In the genomic region with DNA sequence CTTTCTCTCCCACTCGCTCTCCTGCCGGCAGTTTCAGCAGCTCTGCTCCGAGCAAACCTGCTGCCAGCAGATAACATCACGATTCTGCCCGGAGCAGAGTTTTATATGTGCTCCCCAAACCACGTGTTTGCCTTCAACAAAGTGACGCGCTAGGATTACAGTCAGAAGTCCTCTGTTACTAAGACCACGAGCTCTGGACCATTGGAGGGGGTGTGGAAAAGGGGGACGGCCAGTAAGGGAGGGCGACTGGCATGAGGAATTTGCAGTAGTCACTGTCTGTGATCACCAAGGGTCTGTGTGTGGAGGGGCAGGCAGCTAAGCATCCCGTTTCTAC, we compare ENCODE assay signal across 7 mouse cellular contexts. TPM values are rescaled to one million over a fixed set of nuclear protein-coding genes. Genes with fewer than 3 reads are reported as not detected.
DNase-seq lines count a peak whose midpoint lies in the region; ATAC-seq and TF ChIP-seq lines count a peak whose summit lies in the region.

A gene (minus strand): TSS at position 75 of the 334 bp plus-strand sequence.

- H3K4me1 ChIP-seq in thymus, adult 2 months (replicated peaks; ENCODE audit: control insufficient read depth, insufficient read depth, low read length): peaks cover 4% of the 10 kb centered on the region; the same call in 1 of the 2 replicates
- H3K4me1 ChIP-seq in embryonic facial prominence, embryonic 13.5 days: peaks cover 24% of the 10 kb centered on the region
- H3K4me1 ChIP-seq in heart, embryonic 13.5 days: peaks cover 33% of the 10 kb centered on the region
- H3K4me1 ChIP-seq in midbrain, embryonic 15.5 days: peaks cover 24% of the 10 kb centered on the region

- H3K4me3 ChIP-seq in thymus, adult 2 months (ENCODE audit: control insufficient read depth, insufficient read depth, low read length): peak within 1 kb of the TSS; percentile 17
- H3K4me3 ChIP-seq in embryonic facial prominence, embryonic 13.5 days: peak within 1 kb of the TSS; percentile 74
- H3K4me3 ChIP-seq in heart, embryonic 13.5 days: peak within 1 kb of the TSS; percentile 75
- peak within 1 kb of the TSS; percentile 72 for H3K4me3 ChIP-seq in midbrain, embryonic 15.5 days

- no peaks in the 10 kb centered on the region for H3K36me3 ChIP-seq in thymus, adult 2 months (ENCODE audit: control insufficient read depth, insufficient read depth, low read length)
- H3K36me3 ChIP-seq in embryonic facial prominence, embryonic 13.5 days: peaks cover 11% of the 10 kb centered on the region; the same call in 1 of the 2 replicates
- peaks cover 5% of the 10 kb centered on the region; the same call in 1 of the 2 replicates for H3K36me3 ChIP-seq in heart, embryonic 13.5 days
- no peaks in the 10 kb centered on the region for H3K36me3 ChIP-seq in midbrain, embryonic 15.5 days (replicated peaks)

- ATAC-seq in embryonic facial prominence, embryonic 13.5 days (ENCODE audit: insufficient number of reproducible peaks, insufficient read depth, low FRiP score, low TSS enrichment, low read depth): 0 out of 2 replicates have a peak, but pooled peaks have one; percentile 11
- no peak for ATAC-seq in heart, embryonic 13.5 days (ENCODE audit: extremely low read depth, insufficient number of reproducible peaks, low FRiP score, low TSS enrichment)
- ATAC-seq in midbrain, embryonic 15.5 days (replicated peaks): peak; percentile 63
- no peak for ATAC-seq in granulocyte monocyte progenitor cell, adult 5-6 weeks (replicated peaks; ENCODE audit: poor library complexity, severe bottlenecking)

- TF ChIP-seq POLR2A in thymus, adult 2 months (IDR thresholded peaks at IDR 0.05; ENCODE audit: control insufficient read depth, extremely low read depth, insufficient read depth, low read length, poor library complexity): no peak

- no peak for DNase-seq in thymus, adult 2 months
- DNase-seq in thymus, adult 18-20 months: no peak
- DNase-seq in left cerebral cortex, postnatal 4 days: peak; percentile 23

- peak within 1 kb of the TSS; percentile 81 for H3K4me2 ChIP-seq in embryonic facial prominence, embryonic 13.5 days
- H3K4me2 ChIP-seq in heart, embryonic 13.5 days: peak within 1 kb of the TSS; percentile 77
- peak within 1 kb of the TSS; percentile 96 for H3K4me2 ChIP-seq in midbrain, embryonic 15.5 days

- 6% methylated on average over 12 of the region's 12 CpGs for whole genome bisulfite sequencing in thymus, adult 2 months
- WGBS in embryonic facial prominence, embryonic 13.5 days: 2% methylated on average over 12 of the region's 12 CpGs
- WGBS in heart, embryonic 13.5 days: 3% methylated on average over 12 of the region's 12 CpGs
- 2% methylated on average over 12 of the region's 12 CpGs for WGBS in midbrain, embryonic 15.5 days

- TF ChIP-seq CTCF in thymus, adult 2 months (IDR thresholded peaks at IDR 0.05; ENCODE audit: borderline replicate concordance, control insufficient read depth, extremely low read depth, insufficient read depth, low read length, poor library complexity): no peak

- no peaks in the 10 kb centered on the region for H3K9me3 ChIP-seq in embryonic facial prominence, embryonic 13.5 days
- no peaks in the 10 kb centered on the region for H3K9me3 ChIP-seq in heart, embryonic 13.5 days
- H3K9me3 ChIP-seq in midbrain, embryonic 15.5 days: no peaks in the 10 kb centered on the region

- H3K27ac ChIP-seq in thymus, adult 2 months (ENCODE audit: control insufficient read depth, insufficient read depth, low read length): no peak within 1 kb of the TSS
- H3K27ac ChIP-seq in embryonic facial prominence, embryonic 13.5 days: peak within 1 kb of the TSS; percentile 95
- peak within 1 kb of the TSS; percentile 91 for H3K27ac ChIP-seq in heart, embryonic 13.5 days (replicated peaks)
- peak within 1 kb of the TSS; percentile 49 for H3K27ac ChIP-seq in midbrain, embryonic 15.5 days

- intact Hi-C loops in left cerebral cortex, postnatal 4 days (cut with DNase I): loop anchor here (10.0 kb wide), 1 partner anchor 311 kb away; no protein-coding TSS in a partner anchor

- H3K9ac ChIP-seq in embryonic facial prominence, embryonic 13.5 days: peak within 1 kb of the TSS; percentile 93
- peak within 1 kb of the TSS; percentile 92 for H3K9ac ChIP-seq in heart, embryonic 13.5 days
- H3K9ac ChIP-seq in midbrain, embryonic 15.5 days: peak within 1 kb of the TSS; percentile 56

- peaks cover 3% of the 10 kb centered on the region for H3K27me3 ChIP-seq in thymus, adult 2 months (ENCODE audit: control insufficient read depth, insufficient read depth, low read length)
- no peaks in the 10 kb centered on the region for H3K27me3 ChIP-seq in embryonic facial prominence, embryonic 13.5 days
- H3K27me3 ChIP-seq in heart, embryonic 13.5 days (replicated peaks): no peaks in the 10 kb centered on the region; the same call in 1 of the 2 replicates
- peaks cover 9% of the 10 kb centered on the region; the same call in 1 of the 2 replicates for H3K27me3 ChIP-seq in midbrain, embryonic 15.5 days (replicated peaks)

RNA-seq across cellular contexts. Expression of the gene that starts here (rescaled TPM):
- polyA plus RNA-seq in thymus, adult 2 months (2012; rRNA removed): 0.78 and 0.89 TPM in 2 replicates
- polyA plus RNA-seq in embryonic facial prominence, embryonic 13.5 days (2015; fragmentation: Nextera tagmentation; extraction: Ambion mirVana): 75.2 and 103 TPM in 2 replicates
- polyA plus RNA-seq in heart, embryonic 13.5 days (2015; fragmentation: Nextera tagmentation; extraction: Ambion mirVana): 62.1 and 63.5 TPM in 2 replicates
- 10 to 100 TPM; 13.3 to 16.0 TPM for total RNA-seq in left cerebral cortex, postnatal 4 days (2021)
- 14.5 and 15.6 TPM in 2 replicates for polyA plus RNA-seq in midbrain, embryonic 15.5 days (2015; fragmentation: Nextera tagmentation; extraction: Ambion mirVana)
- 5.1 TPM in 1 of 2 replicates, not detected in the other for total RNA-seq in granulocyte monocyte progenitor cell, adult 5-6 weeks (2014; fragmentation: Nextera tagmentation)
- total RNA-seq in granulocyte monocyte progenitor cell, adult 5-6 weeks (2017): not detected in 2 replicates

Comparison
In these comparisons a context has a peak if more than half of its experiments do, and no peak if none do; other contexts are left out.
1. H3K4me3 ChIP-seq: peak in every context shown above with its lines; median percentile 75 in heart, embryonic 13.5 days; 74 in embryonic facial prominence, embryonic 13.5 days; 72 in midbrain, embryonic 15.5 days; 17 in thymus, adult 2 months.
2. ATAC-seq: peak in embryonic facial prominence, embryonic 13.5 days (single experiment) and midbrain, embryonic 15.5 days (single experiment); none in heart, embryonic 13.5 days (single experiment) and granulocyte monocyte progenitor cell, adult 5-6 weeks (single experiment).
3. Peak in every context shown above with its lines, with median percentiles within 50 percentile points of each other: H3K4me2 ChIP-seq and H3K9ac ChIP-seq.